Mouse (Mus musculus): ENCODE results near the gene Armc8. TPM values are rescaled to one million over a fixed set of nuclear protein-coding genes. Genes with fewer than 3 reads are reported as not detected.
A peak's percentile ranks its signal among the peaks of the same experiment; 100 is the strongest.

The Armc8 gene
- polyA plus RNA-seq, 1 experiment from 2014 or later, result 20.6 TPM

DNA sequence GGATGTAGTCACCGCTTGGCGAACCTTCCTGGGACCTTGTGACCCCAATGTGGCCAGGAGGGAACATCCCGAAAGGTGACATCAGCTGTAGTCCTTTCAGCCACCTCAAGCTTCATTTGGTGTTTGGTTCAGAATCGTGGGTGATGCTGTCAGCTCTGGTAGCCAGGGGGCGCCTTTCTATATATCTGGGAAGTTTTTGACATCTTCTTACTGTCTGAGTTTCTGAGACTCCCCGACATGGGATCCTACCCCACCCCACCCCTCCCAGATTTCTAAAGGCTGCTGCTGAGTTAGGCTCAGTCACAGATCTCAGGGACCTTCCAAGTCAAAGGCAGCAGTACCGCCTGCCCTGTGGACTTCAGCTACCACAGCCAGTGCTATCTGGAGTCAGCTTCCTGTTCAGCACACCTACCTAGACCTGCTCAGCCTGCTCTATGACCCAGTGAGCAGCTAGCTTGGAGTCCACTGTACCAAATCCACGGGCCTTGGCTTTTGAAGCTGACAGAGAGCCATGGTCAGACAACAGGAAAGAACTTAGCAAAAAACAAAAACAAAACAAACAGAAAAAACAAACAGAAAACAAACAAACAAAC is 98.9 kb downstream of the Armc8 start:
- no peak overlapping the region for H3K27ac ChIP-seq (replicated peaks; ENCODE audit: low read depth, low read length)
- H3K4me1 ChIP-seq (ENCODE audit: control insufficient read depth, insufficient read depth, low read length), result no peaks in the 10 kb centered on the region
- H3K4me2 ChIP-seq (ENCODE audit: low read depth, severe bottlenecking), result no peak overlapping the region
- ATAC-seq (ENCODE audit: insufficient number of reproducible peaks, low FRiP score, low TSS enrichment, low read depth) (no peak), DNase-seq (ENCODE audit: low spot score) (no peak)
- no peaks in the 10 kb centered on the region for H3K36me3 ChIP-seq (ENCODE audit: control insufficient read depth, insufficient read depth, low read length)
- no peak overlapping the region for H3K9ac ChIP-seq (ENCODE audit: low read length)
- H3K27me3 ChIP-seq (ENCODE audit: control insufficient read depth, insufficient read depth, low read length), result no peaks in the 10 kb centered on the region
- no peaks in the 10 kb centered on the region for H3K9me3 ChIP-seq (ENCODE audit: control insufficient read depth, low read length)
- H3K4me3 ChIP-seq (ENCODE audit: low read depth, low read length), result no peak overlapping the region
- WGBS, result 72% methylated on average over 8 of the region's 8 CpGs

DNA sequence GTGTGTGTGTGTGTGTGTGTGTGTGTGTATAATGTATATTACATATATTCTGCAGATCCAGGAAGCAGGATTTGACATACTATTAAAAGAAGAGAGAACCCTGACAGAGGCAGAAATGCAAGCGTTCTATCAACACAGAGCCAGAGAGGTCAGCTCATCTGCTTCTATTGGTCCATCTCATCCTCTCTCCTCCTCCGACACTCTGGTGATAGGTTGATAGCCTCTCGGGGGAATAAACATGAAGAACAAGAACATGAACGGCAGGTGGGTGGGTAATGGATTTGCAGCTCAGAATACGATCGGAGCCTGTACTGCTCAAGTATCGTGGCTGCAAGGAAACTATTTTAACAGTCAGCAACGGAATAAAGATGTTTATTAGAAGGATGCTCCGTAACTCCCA is 100.1 kb downstream of the Armc8 start:
- H3K4me2 ChIP-seq (ENCODE audit: low read depth, severe bottlenecking), result no peak overlapping the region
- no peaks in the 10 kb centered on the region for H3K4me1 ChIP-seq (ENCODE audit: control insufficient read depth, insufficient read depth, low read length)
- 86% methylated on average over 9 of the region's 9 CpGs for WGBS
- no peak for DNase-seq (ENCODE audit: low spot score)
- no peaks in the 10 kb centered on the region for H3K9me3 ChIP-seq (ENCODE audit: control insufficient read depth, low read length)
- H3K27me3 ChIP-seq (ENCODE audit: control insufficient read depth, insufficient read depth, low read length), result no peaks in the 10 kb centered on the region
- H3K9ac ChIP-seq (ENCODE audit: low read length), result no peak overlapping the region
- no peak overlapping the region for H3K27ac ChIP-seq (replicated peaks; ENCODE audit: low read depth, low read length)
- ATAC-seq (ENCODE audit: insufficient number of reproducible peaks, low FRiP score, low TSS enrichment, low read depth), result no peak
- H3K36me3 ChIP-seq (ENCODE audit: control insufficient read depth, insufficient read depth, low read length), result no peaks in the 10 kb centered on the region
- no peak overlapping the region for H3K4me3 ChIP-seq (ENCODE audit: low read depth, low read length)

DNA sequence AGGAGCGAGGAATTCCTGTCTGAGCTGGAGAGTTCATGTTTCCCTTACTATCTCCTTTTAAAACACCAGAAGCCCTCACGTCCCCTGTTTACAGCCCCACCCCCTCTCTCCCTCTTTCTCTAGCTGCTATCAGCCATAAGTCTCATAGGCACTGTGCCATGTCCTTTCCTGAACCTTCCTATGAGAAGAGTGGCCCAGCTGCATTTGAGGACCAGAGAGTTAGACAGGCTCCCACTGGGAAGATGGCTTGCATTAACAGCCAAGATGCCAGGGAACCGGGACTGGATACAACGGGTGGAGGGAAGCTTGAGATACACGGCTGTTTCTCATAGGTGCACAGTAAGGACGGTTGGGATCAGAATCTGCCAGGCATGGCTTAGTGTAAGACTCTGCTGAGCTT is 103.8 kb downstream of the Armc8 start:
- no peaks in the 10 kb centered on the region for H3K4me1 ChIP-seq (ENCODE audit: control insufficient read depth, insufficient read depth, low read length)
- ATAC-seq (ENCODE audit: insufficient number of reproducible peaks, low FRiP score, low TSS enrichment, low read depth) (no peak), DNase-seq (ENCODE audit: low spot score) (no peak)
- no peak overlapping the region for H3K9ac ChIP-seq (ENCODE audit: low read length)
- H3K4me3 ChIP-seq (ENCODE audit: low read depth, low read length), result no peak overlapping the region
- no peaks in the 10 kb centered on the region for H3K9me3 ChIP-seq (ENCODE audit: control insufficient read depth, low read length)
- 80% methylated on average over 6 of the region's 6 CpGs for WGBS
- no peak overlapping the region for H3K27ac ChIP-seq (replicated peaks; ENCODE audit: low read depth, low read length)
- no peak overlapping the region for H3K4me2 ChIP-seq (ENCODE audit: low read depth, severe bottlenecking)
- no peaks in the 10 kb centered on the region for H3K36me3 ChIP-seq (ENCODE audit: control insufficient read depth, insufficient read depth, low read length)
- H3K27me3 ChIP-seq (ENCODE audit: control insufficient read depth, insufficient read depth, low read length), result no peaks in the 10 kb centered on the region

DNA sequence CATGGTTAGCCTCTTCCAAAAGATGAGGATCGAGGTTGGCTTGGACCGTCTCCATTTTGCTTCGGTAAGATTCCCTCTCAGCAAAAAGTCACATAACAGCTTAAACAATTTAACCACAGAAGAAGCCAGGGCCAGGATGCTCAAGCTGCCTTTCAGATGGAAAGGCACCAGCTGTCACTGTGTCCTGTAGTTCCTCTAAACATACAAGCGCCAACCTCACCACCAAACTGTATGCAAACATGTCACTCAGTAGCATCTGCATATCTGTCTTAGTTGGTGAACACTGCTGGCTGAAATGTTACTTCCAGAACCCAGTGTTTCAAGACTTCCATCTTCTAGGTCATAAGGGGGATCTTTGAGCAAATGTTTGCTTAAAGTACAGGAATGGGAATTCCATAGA is 109.0 kb downstream of the Armc8 start:
- 95% methylated on average over 4 of the region's 4 CpGs for WGBS
- no peak overlapping the region for H3K27ac ChIP-seq (replicated peaks; ENCODE audit: low read depth, low read length)
- H3K27me3 ChIP-seq (ENCODE audit: control insufficient read depth, insufficient read depth, low read length), result no peaks in the 10 kb centered on the region
- H3K4me1 ChIP-seq (ENCODE audit: control insufficient read depth, insufficient read depth, low read length), result no peaks in the 10 kb centered on the region
- ATAC-seq (ENCODE audit: insufficient number of reproducible peaks, low FRiP score, low TSS enrichment, low read depth), result no peak
- H3K9me3 ChIP-seq (ENCODE audit: control insufficient read depth, low read length), result no peaks in the 10 kb centered on the region
- no peak for DNase-seq (ENCODE audit: low spot score)
- no peak overlapping the region for H3K4me2 ChIP-seq (ENCODE audit: low read depth, severe bottlenecking)
- H3K9ac ChIP-seq (ENCODE audit: low read length), result no peak overlapping the region
- H3K4me3 ChIP-seq (ENCODE audit: low read depth, low read length), result no peak overlapping the region
- no peaks in the 10 kb centered on the region for H3K36me3 ChIP-seq (ENCODE audit: control insufficient read depth, insufficient read depth, low read length)

DNA sequence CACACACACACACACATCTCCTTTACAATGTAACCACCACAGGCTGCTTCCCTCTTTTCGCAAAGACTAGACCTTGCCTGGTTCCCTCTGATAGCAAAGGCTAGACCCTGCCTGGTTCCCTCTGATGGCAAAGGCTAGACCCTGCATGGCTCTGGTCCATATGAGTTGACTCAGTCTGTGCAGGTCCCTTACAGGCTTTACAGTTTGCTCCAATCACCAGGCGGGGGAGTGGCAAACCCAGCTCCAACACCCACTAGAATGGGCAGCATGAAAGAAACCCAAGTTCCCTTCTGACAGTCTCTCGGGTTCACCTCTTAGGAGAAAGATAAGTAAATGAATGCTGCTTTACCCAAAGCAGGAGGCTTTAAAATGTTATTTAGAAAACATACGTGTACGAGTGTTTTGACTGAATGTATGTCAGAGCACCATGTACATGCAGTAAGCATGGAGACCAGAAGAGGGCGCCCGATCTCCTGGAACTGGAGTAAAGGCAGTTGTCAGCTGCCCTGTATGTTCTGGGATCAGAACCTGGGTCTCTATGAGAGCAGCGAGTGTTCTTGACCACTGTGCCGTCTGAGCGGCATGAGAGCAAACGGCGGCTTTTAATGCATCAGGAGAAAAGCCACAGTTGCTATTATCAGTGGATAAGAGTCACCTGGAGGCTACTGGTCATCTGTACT is 110.0 kb downstream of the Armc8 start:
- no peaks in the 10 kb centered on the region for H3K9me3 ChIP-seq (ENCODE audit: control insufficient read depth, low read length)
- no peaks in the 10 kb centered on the region for H3K27me3 ChIP-seq (ENCODE audit: control insufficient read depth, insufficient read depth, low read length)
- no peaks in the 10 kb centered on the region for H3K4me1 ChIP-seq (ENCODE audit: control insufficient read depth, insufficient read depth, low read length)
- H3K36me3 ChIP-seq (ENCODE audit: control insufficient read depth, insufficient read depth, low read length), result no peaks in the 10 kb centered on the region
- H3K27ac ChIP-seq (replicated peaks; ENCODE audit: low read depth, low read length), result no peak overlapping the region
- H3K4me2 ChIP-seq (ENCODE audit: low read depth, severe bottlenecking), result no peak overlapping the region
- no peak overlapping the region for H3K9ac ChIP-seq (ENCODE audit: low read length)
- peak; percentile 79 for DNase-seq (ENCODE audit: low spot score)
- H3K4me3 ChIP-seq (ENCODE audit: low read depth, low read length), result no peak overlapping the region
- WGBS, result 42% methylated on average over 12 of the region's 12 CpGs
- no peak for ATAC-seq (ENCODE audit: insufficient number of reproducible peaks, low FRiP score, low TSS enrichment, low read depth)

DNA sequence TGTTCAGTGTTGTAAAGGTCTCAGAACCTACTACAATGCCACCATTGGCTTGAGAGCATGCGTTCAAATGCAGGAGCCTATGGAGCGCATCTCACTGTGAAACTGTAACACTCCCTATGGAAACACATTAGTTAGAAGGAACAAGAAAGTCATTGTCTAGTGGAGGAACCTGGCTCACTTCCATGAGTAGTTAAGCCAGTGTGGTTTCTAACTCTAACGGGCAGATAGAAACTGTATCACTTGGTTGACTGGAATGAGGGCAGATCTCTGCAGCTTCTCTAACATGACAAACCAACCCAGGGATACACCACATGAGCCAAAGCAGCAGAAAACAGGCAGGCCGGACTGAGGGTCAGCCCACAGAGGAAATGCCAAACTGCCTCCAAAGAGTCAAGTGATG is 114.5 kb downstream of the Armc8 start:
- ATAC-seq (ENCODE audit: insufficient number of reproducible peaks, low FRiP score, low TSS enrichment, low read depth) (no peak), DNase-seq (ENCODE audit: low spot score) (no peak)
- Histone ChIP-seq H3K36me3 (ENCODE audit: control insufficient read depth, insufficient read depth, low read length) (no peaks in the 10 kb centered on the region), H3K4me3 (ENCODE audit: low read depth, low read length) (no peak overlapping the region), H3K9ac (ENCODE audit: low read length) (no peak overlapping the region), H3K9me3 (ENCODE audit: control insufficient read depth, low read length) (no peaks in the 10 kb centered on the region), H3K27ac (replicated peaks; ENCODE audit: low read depth, low read length) (no peak overlapping the region), H3K4me1 (ENCODE audit: control insufficient read depth, insufficient read depth, low read length) (no peaks in the 10 kb centered on the region), H3K27me3 (ENCODE audit: control insufficient read depth, insufficient read depth, low read length) (no peaks in the 10 kb centered on the region), H3K4me2 (ENCODE audit: low read depth, severe bottlenecking) (no peak overlapping the region)
- WGBS, result 83% methylated on average over 4 of the region's 4 CpGs

DNA sequence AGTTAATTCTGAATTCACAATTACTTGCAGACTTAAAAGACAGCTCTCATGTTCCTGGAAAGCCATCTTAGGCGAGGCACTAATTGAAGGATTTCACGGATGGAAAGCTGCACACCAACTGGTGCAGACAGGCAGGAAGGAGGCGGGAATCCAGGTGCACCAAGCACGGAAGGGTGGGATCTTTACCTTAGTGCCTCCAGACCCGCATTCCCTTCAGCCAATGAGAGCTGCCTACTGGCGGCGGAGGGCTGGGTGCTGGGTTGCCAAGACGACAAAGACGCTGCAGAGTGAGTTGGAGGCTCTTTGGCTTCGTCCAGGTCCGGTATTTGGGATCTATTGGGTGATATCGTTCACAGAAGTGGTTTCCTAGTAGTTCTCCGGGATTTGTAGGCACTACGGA is 117.5 kb downstream of the Armc8 start, which contains the start of gene Nme9:
Nme9 (plus strand) TSS at position 315 of the 400 bp plus-strand sequence.
- H3K9me3 ChIP-seq (ENCODE audit: control insufficient read depth, low read length), result no peaks in the 10 kb centered on the region
- DNase-seq (ENCODE audit: low spot score) (peak; percentile 34), ATAC-seq (ENCODE audit: insufficient number of reproducible peaks, low FRiP score, low TSS enrichment, low read depth) (no peak)
- no peak within 1 kb of the TSS for H3K9ac ChIP-seq (ENCODE audit: low read length)
- H3K27ac ChIP-seq (replicated peaks; ENCODE audit: low read depth, low read length), result no peak within 1 kb of the TSS
- no peaks in the 10 kb centered on the region for H3K27me3 ChIP-seq (ENCODE audit: control insufficient read depth, insufficient read depth, low read length)
- H3K4me1 ChIP-seq (ENCODE audit: control insufficient read depth, insufficient read depth, low read length), result no peaks in the 10 kb centered on the region
- no peak within 1 kb of the TSS for H3K4me2 ChIP-seq (ENCODE audit: low read depth, severe bottlenecking)
- H3K4me3 ChIP-seq (ENCODE audit: low read depth, low read length), result no peak within 1 kb of the TSS
- H3K36me3 ChIP-seq (ENCODE audit: control insufficient read depth, insufficient read depth, low read length), result no peaks in the 10 kb centered on the region
- 10% methylated on average over 14 of the region's 14 CpGs for WGBS

DNA sequence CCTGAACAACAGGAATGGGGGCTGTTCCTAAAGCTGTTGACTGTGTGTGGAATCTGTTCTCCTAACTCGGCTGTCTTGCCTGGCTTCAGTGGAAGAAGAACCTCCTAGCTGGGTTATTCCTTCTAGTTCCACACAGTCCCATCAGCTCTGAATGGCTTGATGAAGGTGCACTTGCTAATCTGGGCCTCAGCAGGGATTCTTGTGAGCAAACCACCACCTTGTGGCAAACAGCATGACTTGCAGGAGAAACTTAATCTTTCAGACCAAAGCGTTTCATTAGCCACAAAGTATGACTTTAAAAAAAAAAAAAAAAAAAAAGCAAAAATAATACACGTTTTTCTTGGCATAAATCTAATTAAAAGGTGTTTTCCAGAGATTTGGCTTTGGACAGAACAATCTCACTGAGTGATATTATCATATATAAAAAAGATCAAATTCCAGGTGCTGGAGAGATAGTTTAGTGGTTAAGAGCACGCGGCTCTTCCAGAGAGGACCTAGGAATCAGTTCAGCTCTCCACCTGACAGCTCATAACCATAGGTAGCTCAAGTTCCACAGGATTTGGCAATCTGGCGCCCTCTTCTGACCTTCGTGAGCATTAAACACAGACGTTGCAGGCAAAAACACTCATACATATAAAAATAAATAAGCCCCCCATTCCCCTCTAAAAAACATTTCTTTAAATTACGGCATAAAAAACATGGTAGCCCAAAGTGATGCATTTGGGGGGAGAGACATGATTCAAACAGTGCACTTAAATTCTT is 118.6 kb downstream of the Armc8 start:
- 42% methylated on average over 9 of the region's 9 CpGs for WGBS
- Histone ChIP-seq H3K27me3 (ENCODE audit: control insufficient read depth, insufficient read depth, low read length) (no peaks in the 10 kb centered on the region), H3K36me3 (ENCODE audit: control insufficient read depth, insufficient read depth, low read length) (no peaks in the 10 kb centered on the region), H3K27ac (replicated peaks; ENCODE audit: low read depth, low read length) (no peak overlapping the region), H3K4me3 (ENCODE audit: low read depth, low read length) (no peak overlapping the region), H3K4me1 (ENCODE audit: control insufficient read depth, insufficient read depth, low read length) (no peaks in the 10 kb centered on the region), H3K9ac (ENCODE audit: low read length) (no peak overlapping the region), H3K4me2 (ENCODE audit: low read depth, severe bottlenecking) (no peak overlapping the region), H3K9me3 (ENCODE audit: control insufficient read depth, low read length) (no peaks in the 10 kb centered on the region)
- DNase-seq (ENCODE audit: low spot score) (no peak), ATAC-seq (ENCODE audit: insufficient number of reproducible peaks, low FRiP score, low TSS enrichment, low read depth) (no peak)
